Mouse (Mus musculus): ENCODE data around the gene Dhx33.

GRCm38 (mm10) chr11:70970560-70971540 is 33.4 kb downstream of the Dhx33 start:
- TF ChIP-seq POLR2A (IDR thresholded peaks at IDR 0.05; ENCODE audit: control insufficient read depth in 1 of 2, insufficient read depth in 1 of 2, low read depth in 1 of 2, low read length in 2 of 2, poor library complexity in 1 of 2): peak; percentile 11 to 36; a peak in 2 of 4 replicates
- TF ChIP-seq POLR2AphosphoS2 (IDR thresholded peaks at IDR 0.05; ENCODE audit: low read length): 0 out of 2 replicates have a peak, but pooled peaks have one; percentile 9
- no peak for TF ChIP-seq MEF2A (IDR thresholded peaks at IDR 0.05; ENCODE audit: extremely low read depth, insufficient replicate concordance, low read depth, low read length, poor library complexity, severe bottlenecking)
- peak; percentile 96 for TF ChIP-seq BHLHE40 (IDR thresholded peaks at IDR 0.05; ENCODE audit: borderline replicate concordance, low read depth, low read length)
- no peak for TF ChIP-seq RCOR1 (IDR thresholded peaks at IDR 0.05; ENCODE audit: low read depth, low read length)
- peak; percentile 74; the same call in 1 of the 2 replicates for TF ChIP-seq TBP (IDR thresholded peaks at IDR 0.05; ENCODE audit: low read depth, low read length)
- peak; percentile 65 for TF ChIP-seq TAL1 (IDR thresholded peaks at IDR 0.05; ENCODE audit: low read length)
- peak; percentile 35 to 60 (median 52) for TF ChIP-seq CTCF (IDR thresholded peaks at IDR 0.05 in 2 of 3, conservative IDR thresholded peaks at IDR 0.05 in 1 of 3; ENCODE audit: control insufficient read depth in 1 of 3, insufficient read depth in 1 of 3, low read depth in 2 of 3, low read length in 3 of 3, poor library complexity in 1 of 3, severe bottlenecking in 1 of 3)
- TF ChIP-seq MYC (IDR thresholded peaks at IDR 0.05; ENCODE audit: low read depth, low read length): peak; percentile 69; the same call in 1 of the 2 replicates

Measured in MEL (cell line).